Mouse (Mus musculus) lung, embryonic 16.5 days (tissue): ENCODE measurements around the gene Slc5a3. TPM values are rescaled to one million over a fixed set of nuclear protein-coding genes. Genes with fewer than 3 reads are reported as not detected.

Experiments
- ATAC-seq: fragments of 200-750 bp; cut with Nextera tagmentation; 2 replicates; pipeline ENCODE4 v1.8.0; 2017; ENCODE audit warnings: low read depth, mild to moderate bottlenecking, moderate library complexity
- H3K27ac ChIP-seq: fragments of 300-500 bp; sonication (generic); 2 replicates; pipeline ENCODE4 v1.5.1; 2014; ENCODE audit warnings: mild to moderate bottlenecking, control low read depth, low read length
- H3K27me3 ChIP-seq: fragments of 300-500 bp; sonication (generic); 2 replicates; pipeline ENCODE4 v1.6.1; 2014; ENCODE audit warnings: low read depth, low read length, mixed read lengths; ENCODE audit not compliant: control insufficient read depth, insufficient read depth
- H3K36me3 ChIP-seq: fragments of 300-500 bp; sonication (generic); 2 replicates; pipeline ENCODE4 v1.6.1; 2014; ENCODE audit warnings: low read length; ENCODE audit not compliant: control insufficient read depth, insufficient read depth
- H3K4me1 ChIP-seq: fragments of 300-500 bp; sonication (generic); replicated peaks from 2 replicates; pipeline ENCODE4 v1.6.1; 2014; ENCODE audit warnings: low read length, mixed read lengths; ENCODE audit not compliant: control insufficient read depth, insufficient read depth
- H3K4me2 ChIP-seq: fragments of 300-500 bp; sonication (generic); 2 replicates; pipeline ENCODE4 v1.6.1; 2014; ENCODE audit warnings: low read depth, low read length, control low read depth
- H3K4me3 ChIP-seq: fragments of 300-500 bp; sonication (generic); 2 replicates; pipeline ENCODE4 v1.5.1; 2014; ENCODE audit warnings: mild to moderate bottlenecking, low read length, control low read depth
- H3K9ac ChIP-seq: fragments of 300-500 bp; sonication (generic); 2 replicates; pipeline ENCODE4 v1.6.1; 2014; ENCODE audit warnings: low read length, control low read depth
- H3K9me3 ChIP-seq: fragments of 300-500 bp; sonication (generic); 2 replicates; pipeline ENCODE4 v1.6.1; 2016; ENCODE audit warnings: low read length; ENCODE audit not compliant: control insufficient read depth
- WGBS: fragments of 180-500 bp; shearing (Covaris S2); extraction: QIAGEN DNeasy Blood & Tissue Kit; methylation state at CpG from one replicate; pipeline ENCODE4 v1.1.7; 2014; 5-methylcytosine and 5-hydroxymethylcytosine counted together
- polyA plus RNA-seq: library from polyadenylated mRNA; unstranded; fragments of >200 nt; fragmentation: Nextera tagmentation; extraction: Ambion mirVana; gene quantifications from 2 replicates; pipeline ENCODE4 v1.2.1, GENCODE M21; 2015

Slc5a3 gene
- polyA plus RNA-seq, 1 experiment from 2014 or later: 3.8 TPM

DNA sequence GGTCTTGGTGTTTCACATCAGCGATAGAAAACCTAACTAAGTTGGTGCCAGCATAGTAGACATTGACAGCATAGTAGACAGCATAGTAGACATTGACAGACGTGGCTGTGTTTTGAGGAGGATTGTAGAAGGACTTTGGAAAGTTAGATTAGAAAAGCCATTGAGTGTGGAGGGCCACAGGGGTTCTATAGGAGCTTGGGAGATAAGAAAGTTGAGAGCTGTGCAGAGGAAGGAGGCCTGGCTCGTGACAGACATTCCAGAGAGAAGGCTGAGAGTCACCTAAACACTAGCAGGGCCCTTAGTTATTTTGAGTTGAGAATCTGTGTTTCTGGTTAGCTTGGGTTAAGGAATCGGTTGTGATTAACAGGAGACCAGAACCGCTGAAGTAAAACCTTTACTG, 69.5 kb downstream of the Slc5a3 start:
- no peaks in the 10 kb centered on the region for H3K27me3 ChIP-seq
- no peak overlapping the region for H3K27ac ChIP-seq
- no peak overlapping the region for H3K4me3 ChIP-seq
- no peak overlapping the region for H3K9ac ChIP-seq
- 70% methylated on average over 5 of the region's 5 CpGs for WGBS
- H3K36me3 ChIP-seq: no peaks in the 10 kb centered on the region
- peaks cover 5% of the 10 kb centered on the region; the same call in 1 of the 2 replicates for H3K9me3 ChIP-seq
- H3K4me2 ChIP-seq: no peak overlapping the region
- H3K4me1 ChIP-seq: no peaks in the 10 kb centered on the region
- no peak for ATAC-seq

DNA sequence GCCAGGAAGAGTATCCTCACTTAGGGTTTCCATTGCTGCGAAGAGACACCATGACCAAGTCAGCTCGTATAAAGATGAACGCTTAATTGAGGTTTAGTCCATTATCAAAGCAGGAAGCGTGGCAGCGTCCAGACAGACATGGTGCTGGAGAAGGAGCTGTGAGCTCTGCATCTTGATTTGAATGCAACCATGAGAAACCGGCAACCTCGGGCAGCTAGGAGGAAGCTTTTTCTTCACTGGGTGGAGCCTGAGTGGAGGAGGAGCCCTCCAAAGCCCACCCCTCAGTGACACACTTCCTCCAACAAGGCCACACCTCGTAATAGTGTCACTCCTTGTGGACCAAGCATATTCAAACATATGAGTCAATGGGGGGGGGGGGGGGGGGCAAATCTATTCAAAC, 71.7 kb downstream of the Slc5a3 start:
- ATAC-seq: no peak
- Histone ChIP-seq H3K4me1 (no peaks in the 10 kb centered on the region), H3K27ac (no peak overlapping the region), H3K27me3 (no peaks in the 10 kb centered on the region), H3K9ac (no peak overlapping the region), H3K9me3 (peaks cover under 1% of the 10 kb centered on the region; the same call in 1 of the 2 replicates), H3K4me2 (no peak overlapping the region), H3K4me3 (no peak overlapping the region), H3K36me3 (no peaks in the 10 kb centered on the region)
- WGBS: 85% methylated on average over 8 of the region's 8 CpGs

DNA sequence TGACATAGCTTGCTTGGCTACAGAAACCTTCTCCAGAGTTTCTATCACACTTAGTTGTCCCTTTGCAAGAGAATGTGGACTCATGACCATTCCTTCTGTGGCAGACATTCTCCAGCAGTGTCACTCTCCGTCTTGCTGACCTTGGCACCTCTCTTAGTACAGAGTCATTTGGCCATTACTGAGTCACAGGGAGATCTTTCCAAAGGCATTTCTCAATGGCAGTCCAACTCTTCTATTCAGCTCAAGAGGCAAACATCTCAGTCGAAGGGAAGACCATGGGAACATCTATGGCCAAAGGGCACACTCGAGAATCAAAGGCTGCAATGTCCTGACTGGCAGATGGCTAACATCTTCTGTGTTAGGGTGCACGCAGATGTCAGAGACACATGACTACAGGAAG, 74.4 kb downstream of the Slc5a3 start:
- Histone ChIP-seq H3K4me2 (no peak overlapping the region), H3K9me3 (no peaks in the 10 kb centered on the region), H3K36me3 (no peaks in the 10 kb centered on the region), H3K9ac (no peak overlapping the region), H3K4me1 (no peaks in the 10 kb centered on the region), H3K27me3 (no peaks in the 10 kb centered on the region), H3K27ac (no peak overlapping the region), H3K4me3 (no peak overlapping the region)
- WGBS: 77% methylated on average over 4 of the region's 4 CpGs
- no peak for ATAC-seq

DNA sequence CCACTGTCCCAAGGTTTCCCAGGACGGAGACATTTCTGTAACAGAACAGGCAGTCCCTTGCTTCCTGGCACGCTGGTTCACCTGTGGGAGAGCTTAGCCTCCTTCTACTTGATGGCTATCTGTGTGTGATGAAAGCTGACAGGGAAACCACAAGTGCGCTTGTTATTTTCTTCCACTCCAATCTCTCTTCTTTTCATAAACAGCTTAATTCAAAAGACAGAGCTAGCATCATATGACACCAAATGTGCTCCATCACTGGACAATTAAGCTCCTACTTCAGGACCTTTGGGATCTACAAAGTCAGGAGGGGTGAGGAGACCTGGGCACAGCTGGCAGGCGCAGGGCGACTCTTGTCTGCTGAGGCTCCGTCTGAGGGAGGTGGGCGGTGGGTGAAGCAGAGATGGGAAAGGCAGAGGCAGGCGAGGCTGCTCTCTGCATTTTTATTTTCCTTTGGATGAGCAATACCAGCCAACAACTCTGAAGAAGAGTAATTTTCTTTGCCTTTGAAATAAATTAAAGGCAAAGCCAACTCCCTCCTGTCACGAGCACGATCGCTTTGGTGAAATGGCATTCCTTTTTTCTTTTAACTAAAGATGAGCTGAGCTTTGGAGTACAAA, 76.1 kb downstream of the Slc5a3 start:
- H3K27ac ChIP-seq: no peak overlapping the region
- H3K4me1 ChIP-seq: no peaks in the 10 kb centered on the region
- H3K4me2 ChIP-seq: no peak overlapping the region
- no peak overlapping the region for H3K9ac ChIP-seq
- no peak for ATAC-seq
- 83% methylated on average over 11 of the region's 11 CpGs for WGBS
- H3K4me3 ChIP-seq: no peak overlapping the region
- H3K9me3 ChIP-seq: no peaks in the 10 kb centered on the region
- no peaks in the 10 kb centered on the region for H3K36me3 ChIP-seq
- no peaks in the 10 kb centered on the region for H3K27me3 ChIP-seq

DNA sequence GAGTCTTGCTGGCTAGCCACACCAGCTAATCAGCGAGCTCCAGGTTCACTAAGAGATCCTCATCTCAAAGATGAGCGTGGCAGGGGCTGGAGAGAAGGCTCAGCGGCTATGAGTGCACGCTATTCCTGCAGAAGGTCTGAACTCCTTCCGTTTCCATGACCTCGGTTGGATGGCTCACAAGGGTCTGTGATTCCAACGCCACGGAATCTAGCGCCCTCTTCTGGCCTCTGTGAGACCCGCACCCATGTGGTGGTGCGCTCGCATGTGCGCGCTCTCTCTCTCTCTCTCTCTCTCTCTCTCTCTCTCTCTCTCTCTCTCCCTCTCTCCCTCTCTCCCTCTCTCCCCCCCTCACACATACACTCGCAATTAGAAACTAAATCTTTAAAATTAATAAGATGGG, 78.2 kb downstream of the Slc5a3 start:
- Histone ChIP-seq H3K36me3 (no peaks in the 10 kb centered on the region), H3K27ac (no peak overlapping the region), H3K9ac (no peak overlapping the region), H3K4me1 (no peaks in the 10 kb centered on the region), H3K27me3 (no peaks in the 10 kb centered on the region), H3K9me3 (no peaks in the 10 kb centered on the region), H3K4me3 (no peak overlapping the region), H3K4me2 (no peak overlapping the region)
- WGBS: 90% methylated on average over 15 of the region's 15 CpGs
- no peak for ATAC-seq

Other genes starting within 250 kb of the Slc5a3 start
- gene Mrps6, start 52 bp upstream of the Slc5a3 start, polyA plus RNA-seq: 60.3 and 61.2 TPM in 2 replicates
- gene Gm49711, start within 50 bp of the Slc5a3 start, polyA plus RNA-seq: not detected in 2 replicates
- 1.3 and 1.4 TPM in 2 replicates for gene Kcne2, start 234.1 kb downstream of the Slc5a3 start, polyA plus RNA-seq
- 132 and 142 TPM in 2 replicates for gene Smim11, start 243.0 kb downstream of the Slc5a3 start, polyA plus RNA-seq